Mouse (Mus musculus): ENCODE data around the gene Mxra7. TPM values are rescaled to one million over a fixed set of nuclear protein-coding genes. Genes with fewer than 3 reads are reported as not detected.
"Not testable (repeated sequence)": the region's sequence is repeated elsewhere in the genome, so short reads cannot be mapped to it uniquely, and the experiment has no call there.

The Mxra7 gene
- polyA plus RNA-seq, 1 experiment from 2014 or later = 10.7 TPM

DNA sequence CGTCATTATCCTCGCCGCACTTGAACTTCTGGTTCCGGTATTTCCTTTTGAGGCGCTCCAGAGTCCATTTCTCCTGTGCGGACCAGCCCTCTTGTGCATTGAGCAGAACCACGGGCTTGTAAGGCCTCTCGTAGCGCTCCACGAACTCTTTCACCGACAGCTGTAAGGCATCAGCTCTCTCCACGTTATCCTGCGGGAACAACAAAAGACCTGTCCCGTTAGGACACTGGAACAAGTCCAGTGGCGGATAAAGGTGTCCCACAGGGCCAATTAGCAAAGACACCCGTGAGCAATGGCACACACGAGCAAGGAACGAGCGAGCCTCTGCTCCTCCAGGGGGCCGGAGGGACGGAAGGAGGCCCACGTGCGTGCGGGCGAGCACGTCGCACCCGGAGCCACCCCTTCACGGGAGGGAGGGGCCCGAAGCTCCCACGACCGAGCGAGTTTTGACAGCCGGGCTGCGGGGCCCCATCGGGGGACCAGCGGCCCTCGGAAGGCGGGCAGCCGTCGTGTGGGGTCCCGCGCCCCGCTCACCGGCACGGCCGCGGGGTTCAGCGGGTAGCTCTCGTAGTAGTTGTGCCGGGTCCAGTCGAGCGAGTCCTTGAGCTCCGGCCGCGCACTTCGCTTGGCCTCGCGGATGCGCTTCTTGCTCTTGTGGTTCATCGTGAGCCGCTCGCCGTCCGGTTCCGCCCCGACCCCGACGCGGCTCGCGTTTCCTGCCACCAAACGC is 14.8 kb upstream of the Mxra7 start:
- Histone ChIP-seq H3K4me3 (peak overlapping the region; percentile 93), H3K9ac (replicated peaks) (peak overlapping the region; percentile 87), H3K36me3 (peaks cover 35% of the 10 kb centered on the region), H3K9me3 (no peaks in the 10 kb centered on the region), H3K27ac (replicated peaks) (peak overlapping the region; percentile 96), H3K4me2 (replicated peaks) (peak overlapping the region; percentile 79), H3K27me3 (no peaks in the 10 kb centered on the region), H3K4me1 (peaks cover 57% of the 10 kb centered on the region)
- under 1% methylated on average over 73 of the region's 73 CpGs for WGBS
- ATAC-seq (replicated peaks) = peak; percentile 70

DNA sequence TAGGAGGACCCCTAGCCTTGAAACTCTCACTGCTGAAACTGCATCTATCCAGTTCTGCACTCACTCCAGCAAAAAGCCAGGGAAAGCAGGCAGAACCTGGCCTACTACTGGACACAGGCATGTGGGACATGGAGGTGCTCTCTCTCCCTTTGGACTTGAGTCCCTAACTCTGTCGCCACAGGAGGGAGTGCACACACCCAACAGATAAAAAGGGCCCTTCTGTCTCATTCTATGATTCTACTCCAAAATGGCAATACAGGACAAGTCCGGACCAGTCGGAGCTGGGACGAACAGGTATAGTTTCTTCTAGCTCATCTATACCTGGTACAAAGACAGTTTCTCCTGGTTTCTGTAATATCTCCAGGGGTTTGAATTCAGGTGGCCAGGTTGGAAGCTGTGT is 12.9 kb upstream of the Mxra7 start:
- peak overlapping the region; percentile 79 for H3K4me2 ChIP-seq (replicated peaks)
- H3K27ac ChIP-seq (replicated peaks) = no peak overlapping the region
- no peaks in the 10 kb centered on the region for H3K9me3 ChIP-seq
- H3K27me3 ChIP-seq = no peaks in the 10 kb centered on the region
- WGBS = 86% methylated on average over 4 of the region's 4 CpGs
- ATAC-seq (replicated peaks) = no peak
- H3K9ac ChIP-seq (replicated peaks) = peak overlapping the region; percentile 25
- peaks cover 48% of the 10 kb centered on the region for H3K4me1 ChIP-seq
- peaks cover 54% of the 10 kb centered on the region for H3K36me3 ChIP-seq
- H3K4me3 ChIP-seq = peak overlapping the region; percentile 93; the same call in 1 of the 2 replicates

DNA sequence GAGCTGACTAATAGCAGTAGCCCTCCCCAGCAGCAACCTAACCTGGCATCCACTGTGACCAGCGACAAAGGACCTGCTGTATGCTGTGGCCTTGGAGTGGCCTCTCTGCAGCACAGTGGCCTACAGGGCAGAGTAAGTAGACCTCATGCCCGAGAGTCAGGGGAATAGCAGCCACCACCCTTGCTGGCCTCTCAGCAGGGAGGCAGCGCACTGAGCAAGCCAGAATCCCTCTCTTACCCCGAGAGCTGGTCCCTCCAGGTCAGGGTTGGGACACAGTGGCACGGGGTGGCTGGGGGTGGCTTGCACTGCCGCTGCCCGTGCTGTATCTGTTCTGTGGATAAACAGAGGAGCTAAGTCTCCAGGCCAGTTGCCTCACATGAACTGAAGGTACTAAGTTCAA is 11.8 kb upstream of the Mxra7 start:
- H3K4me1 ChIP-seq = peaks cover 43% of the 10 kb centered on the region
- ATAC-seq (replicated peaks) = no peak
- WGBS = 83% methylated on average over 7 of the region's 7 CpGs
- H3K27me3 ChIP-seq = no peaks in the 10 kb centered on the region
- no peak overlapping the region for H3K4me3 ChIP-seq
- H3K36me3 ChIP-seq = peaks cover 65% of the 10 kb centered on the region
- H3K9ac ChIP-seq (replicated peaks) = no peak overlapping the region; the same call in 1 of the 2 replicates
- H3K27ac ChIP-seq (replicated peaks) = no peak overlapping the region
- no peak overlapping the region for H3K4me2 ChIP-seq (replicated peaks)
- no peaks in the 10 kb centered on the region for H3K9me3 ChIP-seq

DNA sequence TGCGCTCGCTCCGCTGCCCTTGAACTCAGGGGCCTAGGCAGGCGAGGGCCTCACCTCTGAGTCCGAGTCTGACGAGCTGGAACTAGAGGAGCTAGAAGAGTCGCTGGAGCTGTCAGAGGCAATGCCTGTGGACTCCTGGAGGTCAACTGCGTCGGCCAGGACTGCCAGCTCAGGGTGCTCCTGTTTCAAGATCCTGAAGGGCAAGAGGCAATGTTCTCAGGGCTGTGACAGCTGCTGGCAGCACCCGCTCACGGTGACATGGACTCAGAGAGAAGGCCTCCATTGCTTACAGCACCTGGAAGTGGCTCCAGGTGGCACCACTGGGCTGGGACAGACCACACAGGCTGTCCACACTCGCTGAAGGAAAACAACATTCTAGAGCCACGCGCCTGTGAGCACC is 11.1 kb upstream of the Mxra7 start:
- no peak overlapping the region for H3K4me3 ChIP-seq
- H3K27me3 ChIP-seq = no peaks in the 10 kb centered on the region
- H3K9me3 ChIP-seq = no peaks in the 10 kb centered on the region
- H3K36me3 ChIP-seq = peaks cover 72% of the 10 kb centered on the region
- peaks cover 36% of the 10 kb centered on the region for H3K4me1 ChIP-seq
- no peak overlapping the region for H3K9ac ChIP-seq (replicated peaks)
- no peak overlapping the region for H3K4me2 ChIP-seq (replicated peaks)
- no peak for ATAC-seq (replicated peaks)
- no peak overlapping the region for H3K27ac ChIP-seq (replicated peaks)
- 91% methylated on average over 14 of the region's 14 CpGs for WGBS

DNA sequence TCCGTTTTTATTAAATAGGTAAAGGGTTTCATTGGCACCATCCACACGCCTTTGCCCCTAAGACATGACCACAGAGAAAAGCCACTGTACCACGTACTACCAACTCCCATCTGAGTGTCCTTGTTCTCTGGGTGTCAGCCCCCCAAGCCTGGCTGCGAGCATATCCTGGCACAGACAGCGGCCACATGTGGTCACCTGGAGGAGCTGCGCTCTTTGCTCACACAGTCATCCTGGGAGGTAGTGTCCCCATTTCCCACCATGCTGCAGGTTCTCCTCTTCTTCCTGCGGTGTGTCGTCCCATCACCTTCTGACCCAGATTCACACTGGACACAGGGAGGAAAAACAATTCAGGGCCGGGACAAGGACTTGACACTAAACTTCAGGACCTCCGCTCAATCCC is 9.6 kb upstream of the Mxra7 start:
- H3K36me3 ChIP-seq = peaks cover 74% of the 10 kb centered on the region
- H3K9ac ChIP-seq (replicated peaks) = no peak overlapping the region
- peaks cover 39% of the 10 kb centered on the region for H3K4me1 ChIP-seq
- H3K4me2 ChIP-seq (replicated peaks) = no peak overlapping the region
- H3K4me3 ChIP-seq = no peak overlapping the region
- ATAC-seq (replicated peaks) = no peak
- 96% methylated on average over 10 of the region's 10 CpGs for WGBS
- H3K27me3 ChIP-seq = no peaks in the 10 kb centered on the region
- no peak overlapping the region for H3K27ac ChIP-seq (replicated peaks)
- no peaks in the 10 kb centered on the region for H3K9me3 ChIP-seq

DNA sequence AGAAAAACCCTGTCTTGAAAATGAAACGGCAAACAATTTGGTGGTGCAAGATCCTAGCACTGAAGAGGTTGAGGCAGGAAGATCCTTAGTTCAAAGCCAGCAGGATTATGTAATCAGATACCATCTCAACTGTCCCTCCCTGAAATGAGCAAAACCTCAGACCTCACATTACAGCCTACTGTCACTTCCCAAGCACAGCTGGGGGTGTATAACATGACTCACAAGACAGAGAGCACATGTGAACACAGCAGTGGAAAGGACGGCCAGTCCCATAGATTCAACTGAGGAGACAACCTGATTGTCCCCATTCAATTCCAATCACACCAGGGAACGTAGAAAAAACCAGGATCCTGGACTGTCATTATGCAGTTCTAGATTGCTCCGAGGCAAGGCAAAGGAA is 8.4 kb upstream of the Mxra7 start:
- H3K27me3 ChIP-seq = no peaks in the 10 kb centered on the region
- no peak overlapping the region for H3K9ac ChIP-seq (replicated peaks)
- H3K4me2 ChIP-seq (replicated peaks) = no peak overlapping the region
- peaks cover 30% of the 10 kb centered on the region for H3K4me1 ChIP-seq
- H3K4me3 ChIP-seq = no peak overlapping the region
- 92% methylated on average over 4 of the region's 4 CpGs for WGBS
- no peak for ATAC-seq (replicated peaks)
- no peak overlapping the region for H3K27ac ChIP-seq (replicated peaks)
- H3K36me3 ChIP-seq = peaks cover 74% of the 10 kb centered on the region
- H3K9me3 ChIP-seq = no peaks in the 10 kb centered on the region

DNA sequence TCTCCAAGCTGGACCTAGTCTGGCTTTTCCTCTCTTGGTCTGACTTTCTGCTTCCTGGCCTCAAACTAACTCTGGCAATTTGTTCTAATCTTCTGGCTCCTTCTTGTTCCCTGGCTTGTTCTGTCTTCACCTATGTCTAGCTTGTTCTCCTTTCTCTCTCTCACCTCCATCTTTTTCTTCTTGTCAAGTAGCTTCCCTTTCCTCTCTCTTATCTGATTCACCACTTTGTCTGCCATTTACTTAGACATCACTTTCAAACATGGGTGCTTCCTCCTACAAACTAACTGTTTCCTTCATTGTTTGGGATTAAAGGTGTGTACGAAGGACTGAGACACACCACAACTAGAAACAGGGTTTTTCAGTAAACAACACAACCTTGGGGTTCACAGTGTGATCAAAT is 7.1 kb upstream of the Mxra7 start:
- Histone ChIP-seq H3K4me2 (replicated peaks) (no peak overlapping the region), H3K27ac (replicated peaks) (no peak overlapping the region), H3K27me3 (no peaks in the 10 kb centered on the region), H3K36me3 (peaks cover 62% of the 10 kb centered on the region), H3K4me1 (peaks cover 16% of the 10 kb centered on the region), H3K4me3 (no peak overlapping the region), H3K9me3 (no peaks in the 10 kb centered on the region), H3K9ac (replicated peaks) (no peak overlapping the region)
- no peak for ATAC-seq (replicated peaks)
- WGBS = 94% methylated on average over 1 of the region's 1 CpGs

DNA sequence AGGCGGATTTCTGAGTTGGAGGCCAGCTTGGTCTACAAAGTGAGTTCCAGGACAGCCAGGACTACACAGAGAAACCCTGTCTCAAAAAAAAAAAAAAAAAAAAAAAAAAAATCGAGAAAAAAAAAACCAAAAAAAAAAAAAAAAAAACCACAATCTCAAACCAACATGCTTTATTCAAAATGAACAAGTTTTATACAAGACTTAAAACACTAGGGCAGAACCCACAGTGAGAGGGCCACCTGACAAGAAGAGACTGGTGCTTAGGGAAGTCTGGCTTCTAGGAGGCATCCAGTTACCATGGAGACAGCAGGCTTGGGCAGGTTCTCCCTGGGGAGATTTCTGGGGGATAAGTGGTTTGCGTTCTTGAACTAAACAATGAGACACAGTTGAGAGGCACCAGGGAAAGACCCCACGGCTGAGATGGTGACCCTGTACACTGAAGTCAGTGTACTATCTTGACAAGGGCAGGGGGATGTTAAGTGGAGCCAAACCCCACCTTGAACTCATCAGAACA is 4.4 kb upstream of the Mxra7 start:
- H3K27me3 ChIP-seq = no peaks in the 10 kb centered on the region
- no peak overlapping the region for H3K4me3 ChIP-seq
- H3K4me2 ChIP-seq (replicated peaks) = no peak overlapping the region
- H3K9ac ChIP-seq (replicated peaks) = no peak overlapping the region
- no peak for ATAC-seq (replicated peaks)
- no peaks in the 10 kb centered on the region for H3K9me3 ChIP-seq
- H3K27ac ChIP-seq (replicated peaks) = no peak overlapping the region
- H3K36me3 ChIP-seq = peaks cover 36% of the 10 kb centered on the region
- WGBS = 27% methylated on average over 4 of the region's 4 CpGs
- H3K4me1 ChIP-seq = peaks cover 21% of the 10 kb centered on the region

DNA sequence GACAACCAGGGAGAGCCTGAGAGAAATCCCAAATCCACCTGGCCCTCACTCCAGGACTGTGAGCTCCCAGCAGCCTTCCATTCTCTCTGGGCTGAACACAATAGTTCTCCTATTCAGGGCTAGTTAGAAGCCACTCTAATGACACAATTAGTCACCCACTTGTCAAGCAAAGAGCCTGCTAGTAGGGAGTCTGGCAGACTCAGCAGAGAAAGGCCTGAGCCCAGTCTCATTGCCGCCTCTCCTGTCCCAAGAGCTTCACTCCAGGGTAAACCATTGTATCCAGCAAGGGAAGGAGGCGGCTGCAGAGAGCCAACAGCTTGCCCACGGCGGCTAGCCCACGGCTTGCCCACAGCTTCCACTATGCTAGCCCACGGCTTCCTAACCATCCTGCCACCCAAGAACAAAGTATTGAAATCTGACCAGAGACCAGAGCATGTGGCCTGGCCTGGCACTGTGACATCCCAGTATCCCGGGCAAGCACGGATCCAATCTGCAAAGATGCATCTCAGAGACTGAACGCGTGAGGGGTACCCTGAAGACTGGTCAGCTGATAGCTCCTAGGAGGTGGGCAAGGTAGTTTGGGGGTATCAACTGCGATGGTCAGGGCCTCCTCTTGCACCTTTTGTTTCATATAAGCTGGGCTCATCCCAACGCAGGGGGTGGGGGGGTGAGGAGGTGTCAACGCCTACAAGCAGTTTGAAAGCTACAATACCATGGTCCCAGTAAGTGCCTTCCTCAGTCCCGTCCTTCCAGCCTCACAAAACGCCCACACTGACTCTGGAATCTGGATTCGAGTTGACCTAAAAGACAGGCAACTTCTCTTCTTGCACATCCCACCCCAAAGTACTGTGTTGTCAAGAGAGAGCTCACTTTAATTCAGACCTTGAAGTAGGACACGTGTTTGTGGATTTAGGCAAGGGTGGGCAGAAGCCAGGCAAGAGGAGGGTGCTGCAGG is 1.0 kb downstream of the Mxra7 start:
- Histone ChIP-seq H3K4me3 (peak overlapping the region; percentile 59), H3K9ac (replicated peaks) (peak overlapping the region; percentile 59), H3K36me3 (no peaks in the 10 kb centered on the region), H3K27ac (replicated peaks) (0 out of 2 replicates have a peak overlapping the region, but pooled peaks have one; percentile 5), H3K4me2 (replicated peaks) (peak overlapping the region; percentile 87), H3K4me1 (peaks cover 17% of the 10 kb centered on the region), H3K9me3 (no peaks in the 10 kb centered on the region), H3K27me3 (no peaks in the 10 kb centered on the region)
- no peak; the same call in 1 of the 2 replicates for ATAC-seq (replicated peaks)
- WGBS = 11% methylated on average over 17 of the region's 17 CpGs

DNA sequence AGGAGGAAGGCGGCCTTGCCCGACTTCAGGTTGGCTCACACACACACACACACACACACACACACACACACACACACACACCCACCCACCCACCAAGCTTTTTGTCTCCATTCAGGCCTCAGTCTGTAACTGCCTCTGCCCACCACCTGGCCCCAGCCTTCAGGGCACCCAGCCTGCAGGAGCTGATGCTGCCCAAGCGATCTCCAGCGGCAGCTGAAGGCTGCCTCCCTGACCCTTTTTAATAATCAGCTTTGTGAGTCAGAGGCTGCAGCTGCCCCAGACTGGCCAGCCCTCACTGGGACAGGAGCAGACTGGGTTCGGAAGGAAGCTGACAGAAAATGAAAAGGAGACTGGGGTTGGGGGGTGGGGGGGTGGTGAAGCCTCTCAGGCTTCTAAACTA is 2.6 kb downstream of the Mxra7 start:
- no peak overlapping the region for H3K27ac ChIP-seq (replicated peaks)
- no peaks in the 10 kb centered on the region for H3K27me3 ChIP-seq
- no peak overlapping the region for H3K4me3 ChIP-seq
- no peak overlapping the region for H3K9ac ChIP-seq (replicated peaks)
- no peaks in the 10 kb centered on the region for H3K9me3 ChIP-seq
- peaks cover 21% of the 10 kb centered on the region for H3K4me1 ChIP-seq
- no peaks in the 10 kb centered on the region for H3K36me3 ChIP-seq
- no peak overlapping the region for H3K4me2 ChIP-seq (replicated peaks)
- no peak for ATAC-seq (replicated peaks)
- WGBS = 57% methylated on average over 5 of the region's 5 CpGs

DNA sequence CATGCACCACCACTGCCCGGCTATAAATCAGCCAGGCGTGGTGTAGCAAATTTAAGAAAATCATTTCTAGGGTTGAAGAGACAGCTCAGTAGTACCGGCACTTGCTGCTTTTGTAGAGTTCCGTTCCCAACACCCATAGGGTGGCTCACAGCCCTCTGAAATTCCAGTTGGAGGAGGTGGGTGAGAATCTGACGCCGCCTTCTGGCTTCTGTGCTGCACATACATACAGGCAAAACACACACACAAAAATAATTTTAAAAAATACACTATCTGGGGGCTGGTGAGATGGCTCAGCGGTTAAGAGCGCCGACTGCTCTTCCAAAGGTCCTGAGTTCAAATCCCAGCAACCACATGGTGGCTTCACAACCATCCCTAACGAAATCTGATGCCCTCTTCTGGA is 4.0 kb downstream of the Mxra7 start:
- peaks cover 21% of the 10 kb centered on the region for H3K4me1 ChIP-seq
- not testable (repeated sequence) for H3K9me3 ChIP-seq; H3K9ac ChIP-seq (replicated peaks); ATAC-seq (replicated peaks); H3K27me3 ChIP-seq; H3K4me2 ChIP-seq (replicated peaks); H3K4me3 ChIP-seq; H3K27ac ChIP-seq (replicated peaks); H3K36me3 ChIP-seq
- WGBS = 93% methylated on average over 10 of the region's 10 CpGs

DNA sequence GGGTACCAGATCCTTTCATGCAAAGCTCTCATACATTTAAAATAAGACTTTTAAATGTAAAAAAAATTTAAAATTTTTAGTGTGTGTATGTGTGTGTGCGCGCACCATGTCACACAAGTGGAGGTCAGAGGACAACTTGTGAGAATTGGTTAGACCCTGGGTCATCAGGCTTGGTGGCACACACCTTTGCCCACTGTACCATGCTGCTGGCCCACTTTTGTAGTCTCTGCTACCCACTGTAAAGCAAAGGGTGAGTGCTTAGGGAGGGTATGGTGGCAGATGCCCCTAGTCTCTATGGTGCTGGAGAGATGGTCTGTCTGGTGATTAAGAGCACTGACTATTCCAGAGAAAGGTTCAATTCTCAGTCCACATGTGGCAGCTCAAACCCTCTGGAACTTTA is 4.6 kb downstream of the Mxra7 start:
- Histone ChIP-seq H3K9ac (replicated peaks) (no peak overlapping the region), H3K4me2 (replicated peaks) (no peak overlapping the region), H3K36me3 (no peaks in the 10 kb centered on the region), H3K27ac (replicated peaks) (no peak overlapping the region), H3K9me3 (no peaks in the 10 kb centered on the region), H3K27me3 (no peaks in the 10 kb centered on the region), H3K4me3 (no peak overlapping the region), H3K4me1 (peaks cover 19% of the 10 kb centered on the region)
- ATAC-seq (replicated peaks) = no peak
- WGBS = 100% methylated on average over 2 of the region's 2 CpGs
